Mouse (Mus musculus) forebrain, embryonic 14.5 days (tissue): Measurements from ENCODE around the gene Arhgef26. TPM values are rescaled to one million over a fixed set of nuclear protein-coding genes. Genes with fewer than 3 reads are reported as not detected.

Experiments
- ATAC-seq: fragments of 200-750 bp; cut with Nextera tagmentation; 2 replicates; pipeline ENCODE4 v1.8.0; 2017; ENCODE audit warnings: mild to moderate bottlenecking, moderate library complexity
- DNase-seq: peaks from one replicate; pipeline ENCODE4 v3.0.0-alpha.2; 2015; ENCODE audit warnings: low spot score
- H3K27ac ChIP-seq: fragments of 300-500 bp; sonication (generic); 2 replicates; pipeline ENCODE4 v1.5.1; 2014; ENCODE audit warnings: low read depth, mild to moderate bottlenecking, control low read depth, low read length, moderate library complexity
- H3K27me3 ChIP-seq: fragments of 300-500 bp; sonication (generic); replicated peaks from 2 replicates; pipeline ENCODE4 v1.6.1; 2014; ENCODE audit warnings: low read length, control low read depth, mixed read lengths; ENCODE audit not compliant: control insufficient read depth, insufficient read depth
- H3K36me3 ChIP-seq: fragments of 300-500 bp; sonication (generic); 2 replicates; pipeline ENCODE4 v1.6.1; 2014; ENCODE audit warnings: low read length, control low read depth; ENCODE audit not compliant: control insufficient read depth, insufficient read depth
- H3K4me1 ChIP-seq: fragments of 300-500 bp; sonication (generic); 2 replicates; pipeline ENCODE4 v1.6.1; 2014; ENCODE audit warnings: antibody characterized with exemption, low read length, control low read depth; ENCODE audit not compliant: control insufficient read depth, insufficient read depth
- H3K4me2 ChIP-seq: fragments of 300-500 bp; sonication (generic); 2 replicates; pipeline ENCODE4 v1.6.1; 2014; ENCODE audit warnings: mild to moderate bottlenecking, control low read depth, low read length
- H3K4me3 ChIP-seq: fragments of 300-500 bp; sonication (generic); 2 replicates; pipeline ENCODE4 v1.5.1; 2014; ENCODE audit warnings: low read depth, low read length, control low read depth
- H3K9ac ChIP-seq: fragments of 300-500 bp; sonication (generic); 2 replicates; pipeline ENCODE4 v1.6.1; 2014; ENCODE audit warnings: mild to moderate bottlenecking, low read length, control low read depth, moderate library complexity
- H3K9me3 ChIP-seq: fragments of 300-500 bp; sonication (generic); replicated peaks from 2 replicates; pipeline ENCODE4 v1.6.1; 2016; ENCODE audit warnings: low read length, control low read depth, mixed read lengths; ENCODE audit not compliant: control insufficient read depth
- WGBS: fragments of 180-500 bp; shearing (Covaris S2); extraction: QIAGEN DNeasy Blood & Tissue Kit; methylation state at CpG from one replicate; pipeline ENCODE4 v1.1.7; 2014; 5-methylcytosine and 5-hydroxymethylcytosine counted together
- polyA plus RNA-seq: library from polyadenylated mRNA; unstranded; fragments of >200 nt; fragmentation: Nextera tagmentation; extraction: Ambion mirVana; gene quantifications from 2 replicates; pipeline ENCODE4 v1.2.1, GENCODE M21; 2014

The Arhgef26 gene
- polyA plus RNA-seq, 1 experiment from 2014 or later = 7.2 TPM

- H3K4me1 ChIP-seq = peaks cover 19% of the 10 kb centered on the region
- peak; percentile 56 for DNase-seq
- WGBS = 10% methylated on average over 3 of the region's 3 CpGs
- peaks cover 3% of the 10 kb centered on the region; the same call in 1 of the 2 replicates for H3K36me3 ChIP-seq
- no peaks in the 10 kb centered on the region for H3K27me3 ChIP-seq
- H3K9ac ChIP-seq = no peak overlapping the region
- H3K4me2 ChIP-seq = no peak overlapping the region
- ATAC-seq = peak; percentile 43; the same call in 1 of the 2 replicates
- H3K9me3 ChIP-seq = no peaks in the 10 kb centered on the region
- no peak overlapping the region for H3K4me3 ChIP-seq
- H3K27ac ChIP-seq = peak overlapping the region; percentile 39; the same call in 1 of the 2 replicates
These were observed 116.0 kb downstream of the Arhgef26 start for GRCm38 (mm10) chr3:62454096-62454495.

GRCm38 (mm10) chr3:62455854-62456253, 117.7 kb downstream of the Arhgef26 start:
- Histone ChIP-seq H3K9ac (no peak overlapping the region), H3K27me3 (no peaks in the 10 kb centered on the region), H3K4me3 (no peak overlapping the region), H3K36me3 (peaks cover 17% of the 10 kb centered on the region), H3K27ac (no peak overlapping the region), H3K4me1 (peaks cover 19% of the 10 kb centered on the region), H3K9me3 (no peaks in the 10 kb centered on the region), H3K4me2 (no peak overlapping the region)
- 13% methylated on average over 1 of the region's 1 CpGs for WGBS
- DNase-seq (peak; percentile 68), ATAC-seq (peak; percentile 68)

GRCm38 (mm10) chr3:62458284-62459013, 120.3 kb downstream of the Arhgef26 start:
- Histone ChIP-seq H3K9ac (no peak overlapping the region), H3K27ac (no peak overlapping the region), H3K4me1 (peaks cover 19% of the 10 kb centered on the region), H3K27me3 (no peaks in the 10 kb centered on the region), H3K4me2 (no peak overlapping the region), H3K9me3 (no peaks in the 10 kb centered on the region), H3K4me3 (no peak overlapping the region), H3K36me3 (peaks cover 33% of the 10 kb centered on the region)
- peak; percentile 75 for ATAC-seq
- WGBS = 36% methylated on average over 6 of the region's 6 CpGs
- DNase-seq = peak; percentile 80

- H3K4me1 ChIP-seq = peaks cover 12% of the 10 kb centered on the region; the same call in 1 of the 2 replicates
- H3K4me3 ChIP-seq = no peak overlapping the region
- no peak for DNase-seq
- peaks cover 44% of the 10 kb centered on the region for H3K36me3 ChIP-seq
- no peak overlapping the region for H3K9ac ChIP-seq
- H3K27ac ChIP-seq = no peak overlapping the region
- H3K4me2 ChIP-seq = no peak overlapping the region
- no peaks in the 10 kb centered on the region for H3K9me3 ChIP-seq
- H3K27me3 ChIP-seq = no peaks in the 10 kb centered on the region
- no peak for ATAC-seq
- WGBS = 83% methylated on average over 6 of the region's 6 CpGs
These were observed 121.3 kb downstream of the Arhgef26 start for GRCm38 (mm10) chr3:62459483-62459882.

- 88% methylated on average over 3 of the region's 3 CpGs for WGBS
- peaks cover 78% of the 10 kb centered on the region for H3K36me3 ChIP-seq
- no peaks in the 10 kb centered on the region for H3K4me1 ChIP-seq
- H3K9me3 ChIP-seq = no peaks in the 10 kb centered on the region
- no peak overlapping the region for H3K27ac ChIP-seq
- ATAC-seq (no peak), DNase-seq (no peak)
- no peak overlapping the region for H3K9ac ChIP-seq
- H3K4me3 ChIP-seq = no peak overlapping the region
- no peak overlapping the region for H3K4me2 ChIP-seq
- no peaks in the 10 kb centered on the region for H3K27me3 ChIP-seq
These were observed 126.1 kb downstream of the Arhgef26 start for GRCm38 (mm10) chr3:62464276-62464675.

- Histone ChIP-seq H3K9me3 (no peaks in the 10 kb centered on the region), H3K4me3 (no peak overlapping the region), H3K4me1 (no peaks in the 10 kb centered on the region), H3K27me3 (no peaks in the 10 kb centered on the region), H3K27ac (no peak overlapping the region), H3K36me3 (peaks cover 81% of the 10 kb centered on the region), H3K9ac (no peak overlapping the region), H3K4me2 (no peak overlapping the region)
- no peak for ATAC-seq
- DNase-seq = no peak
- WGBS = 93% methylated on average over 1 of the region's 1 CpGs
These were observed 132.0 kb downstream of the Arhgef26 start for GRCm38 (mm10) chr3:62470179-62470578.

- DNase-seq = no peak
- WGBS = 93% methylated on average over 2 of the region's 2 CpGs
- H3K4me1 ChIP-seq = no peaks in the 10 kb centered on the region
- H3K9me3 ChIP-seq = no peaks in the 10 kb centered on the region
- no peak overlapping the region for H3K27ac ChIP-seq
- no peak overlapping the region for H3K4me3 ChIP-seq
- ATAC-seq = no peak
- H3K4me2 ChIP-seq = no peak overlapping the region
- H3K9ac ChIP-seq = no peak overlapping the region
- H3K27me3 ChIP-seq = no peaks in the 10 kb centered on the region
- H3K36me3 ChIP-seq = peaks cover 52% of the 10 kb centered on the region
These were observed 146.2 kb downstream of the Arhgef26 start for GRCm38 (mm10) chr3:62484340-62484739.

GRCm38 (mm10) chr3:62492568-62492967, 154.4 kb downstream of the Arhgef26 start:
- DNase-seq (no peak), ATAC-seq (no peak)
- Histone ChIP-seq H3K9me3 (no peaks in the 10 kb centered on the region), H3K4me1 (no peaks in the 10 kb centered on the region), H3K36me3 (peaks cover 69% of the 10 kb centered on the region), H3K27me3 (no peaks in the 10 kb centered on the region), H3K4me2 (no peak overlapping the region), H3K9ac (no peak overlapping the region), H3K4me3 (no peak overlapping the region), H3K27ac (no peak overlapping the region)
- WGBS = 79% methylated on average over 6 of the region's 6 CpGs

GRCm38 (mm10) chr3:62499327-62499726, 161.2 kb downstream of the Arhgef26 start:
- H3K36me3 ChIP-seq = peaks cover 55% of the 10 kb centered on the region
- H3K27ac ChIP-seq = no peak overlapping the region
- ATAC-seq = no peak
- H3K9ac ChIP-seq = no peak overlapping the region
- WGBS = 61% methylated on average over 4 of the region's 4 CpGs
- no peak overlapping the region for H3K4me2 ChIP-seq
- no peak for DNase-seq
- H3K4me1 ChIP-seq = no peaks in the 10 kb centered on the region
- no peak overlapping the region for H3K4me3 ChIP-seq
- no peaks in the 10 kb centered on the region for H3K27me3 ChIP-seq
- no peaks in the 10 kb centered on the region for H3K9me3 ChIP-seq
